Mouse (Mus musculus): ENCODE data around the gene Maco1.

GRCm38 (mm10) chr4:134863937-134864729, 11.0 kb upstream of the Maco1 start, which contains the start of gene Rhd:
- no peak for TF ChIP-seq CTCF (IDR thresholded peaks at IDR 0.05; ENCODE audit: borderline replicate concordance, control insufficient read depth, extremely low read depth, insufficient read depth, low read length, poor library complexity)
- TF ChIP-seq POLR2A (IDR thresholded peaks at IDR 0.05; ENCODE audit: control insufficient read depth, extremely low read depth, insufficient read depth, low read length, poor library complexity), result no peak
